Mouse (Mus musculus) WW6 (cell line): ENCODE data around the gene Actr5.

Source experiments
- DNase-seq: peaks from one replicate; pipeline ENCODE4 v3.0.0-alpha.2; 2013; ENCODE audit warnings: low read depth, low spot score

Actr5 gene

GRCm38 (mm10) chr2:158613541-158614417, 10.9 kb upstream of the Actr5 start:
- peak; percentile 68 for DNase-seq

GRCm38 (mm10) chr2:158614418-158614955, 10.2 kb upstream of the Actr5 start:
- no peak for DNase-seq

- DNase-seq = no peak
Measured at GRCm38 (mm10) chr2:158615161-158615680, 9.5 kb upstream of the Actr5 start.

- no peak for DNase-seq
Measured at GRCm38 (mm10) chr2:158615702-158616101, 9.0 kb upstream of the Actr5 start.

GRCm38 (mm10) chr2:158616296-158616695, 8.4 kb upstream of the Actr5 start:
- DNase-seq = no peak

- DNase-seq = no peak
Measured at GRCm38 (mm10) chr2:158616790-158617189, 7.9 kb upstream of the Actr5 start.

- no peak for DNase-seq
Measured at GRCm38 (mm10) chr2:158625231-158625630, 543 bp downstream of the Actr5 start.

- no peak for DNase-seq
Measured at GRCm38 (mm10) chr2:158625697-158626096, 1.0 kb downstream of the Actr5 start.

- no peak for DNase-seq
Measured at GRCm38 (mm10) chr2:158628858-158629257, 4.2 kb downstream of the Actr5 start.

- DNase-seq = no peak
Measured at GRCm38 (mm10) chr2:158629414-158629813, 4.7 kb downstream of the Actr5 start.

GRCm38 (mm10) chr2:158631873-158632272, 7.2 kb downstream of the Actr5 start:
- no peak for DNase-seq

GRCm38 (mm10) chr2:158641869-158642268, 17.2 kb downstream of the Actr5 start:
- no peak for DNase-seq

- no peak for DNase-seq
Measured at GRCm38 (mm10) chr2:158642587-158642986, 17.9 kb downstream of the Actr5 start.

- DNase-seq = no peak
Measured at GRCm38 (mm10) chr2:158643791-158644190, 19.1 kb downstream of the Actr5 start.

GRCm38 (mm10) chr2:158651159-158651908, 26.6 kb downstream of the Actr5 start:
- no peak for DNase-seq

GRCm38 (mm10) chr2:158652985-158653384, 28.3 kb downstream of the Actr5 start:
- no peak for DNase-seq

GRCm38 (mm10) chr2:158654717-158655116, 30.0 kb downstream of the Actr5 start:
- no peak for DNase-seq

GRCm38 (mm10) chr2:158655806-158656205, 31.1 kb downstream of the Actr5 start:
- DNase-seq = no peak

GRCm38 (mm10) chr2:158658822-158659221, 34.1 kb downstream of the Actr5 start:
- DNase-seq = no peak

GRCm38 (mm10) chr2:158659346-158659745, 34.7 kb downstream of the Actr5 start:
- DNase-seq = no peak

- DNase-seq = no peak
Measured at GRCm38 (mm10) chr2:158665098-158665497, 40.4 kb downstream of the Actr5 start, which contains the start of gene Ppp1r16b. Gene Ppp1r16b, plus strand, starts transcription at chr2:158665398.
